Mouse (Mus musculus): Measurements from ENCODE around the gene Unc5cl. TPM values are rescaled to one million over a fixed set of nuclear protein-coding genes. Genes with fewer than 3 reads are reported as not detected.
"Not testable (repeated sequence)": the region's sequence is repeated elsewhere in the genome, so short reads cannot be mapped to it uniquely, and the experiment has no call there.

The Unc5cl gene
- polyA plus RNA-seq, 1 experiment = 4.7 TPM

DNA sequence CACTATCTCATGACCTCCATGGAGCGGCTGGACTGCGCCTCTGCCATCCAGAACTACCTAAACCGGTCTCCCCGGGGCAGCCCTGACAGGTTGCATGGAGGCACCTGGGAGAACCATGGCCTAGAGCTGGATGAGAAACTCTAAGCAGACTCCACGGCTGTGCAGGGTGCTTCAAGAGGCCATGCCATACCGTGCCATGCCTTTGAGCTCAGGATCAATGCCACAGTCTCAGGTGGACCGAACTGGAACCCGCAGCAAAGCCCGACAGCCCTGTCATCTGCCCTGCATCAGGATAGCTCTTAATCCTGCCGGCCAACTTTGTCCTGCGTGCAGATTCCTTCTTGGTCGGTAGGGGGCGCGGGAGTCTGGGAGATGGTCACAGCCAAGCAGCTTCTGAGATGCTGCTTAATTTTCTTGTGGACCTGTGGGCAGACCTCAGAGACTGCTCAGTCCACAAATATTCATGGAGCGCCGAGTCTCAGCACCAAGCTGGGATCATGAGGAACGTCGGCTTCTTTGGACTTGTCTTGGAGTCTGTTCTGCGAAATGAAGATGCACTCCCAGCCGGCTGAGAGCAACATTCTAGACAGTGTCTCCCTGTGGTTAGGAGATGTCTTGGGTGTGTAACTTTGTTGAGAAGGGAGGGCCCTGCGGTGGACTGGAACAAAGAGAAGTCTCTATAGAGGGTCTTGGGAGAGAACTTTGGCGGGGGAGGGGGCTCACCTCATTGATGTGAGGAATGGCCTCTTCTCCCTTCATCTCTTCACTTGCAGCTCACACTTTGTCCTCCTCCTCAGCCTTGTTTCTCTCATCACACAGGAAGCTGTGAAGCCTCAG, 12.9 kb downstream of the Unc5cl start:
- WGBS = 24% methylated on average over 22 of the region's 22 CpGs
- H3K27ac ChIP-seq (ENCODE audit: control insufficient read depth, insufficient read depth, low read depth, low read length, poor library complexity) = no peak overlapping the region; the same call in 1 of the 2 replicates

GRCm38 (mm10) chr17:48474282-48474681, 19.6 kb downstream of the Unc5cl start:
- H3K4me1 ChIP-seq (ENCODE audit: control insufficient read depth, insufficient read depth, low read length); H3K4me3 ChIP-seq (replicated peaks; ENCODE audit: control insufficient read depth, low read depth, low read length); H3K27ac ChIP-seq (ENCODE audit: control insufficient read depth, insufficient read depth, low read depth, low read length, poor library complexity): not testable (repeated sequence)
- 82% methylated on average over 6 of the region's 6 CpGs for WGBS

More for the DNA sequence above, 12.9 kb downstream of the Unc5cl start:
- Histone ChIP-seq H3K4me1 (ENCODE audit: control insufficient read depth, insufficient read depth, low read length) (no peaks in the 10 kb centered on the region), H3K4me3 (replicated peaks; ENCODE audit: control insufficient read depth, low read depth, low read length) (no peak overlapping the region)
- TF ChIP-seq CTCF (IDR thresholded peaks at IDR 0.05; ENCODE audit: control insufficient read depth, insufficient read depth, low read length) (peak; percentile 93), POLR2A (IDR thresholded peaks at IDR 0.05; ENCODE audit: borderline replicate concordance, control insufficient read depth, low read depth, low read length) (no peak)

DNA sequence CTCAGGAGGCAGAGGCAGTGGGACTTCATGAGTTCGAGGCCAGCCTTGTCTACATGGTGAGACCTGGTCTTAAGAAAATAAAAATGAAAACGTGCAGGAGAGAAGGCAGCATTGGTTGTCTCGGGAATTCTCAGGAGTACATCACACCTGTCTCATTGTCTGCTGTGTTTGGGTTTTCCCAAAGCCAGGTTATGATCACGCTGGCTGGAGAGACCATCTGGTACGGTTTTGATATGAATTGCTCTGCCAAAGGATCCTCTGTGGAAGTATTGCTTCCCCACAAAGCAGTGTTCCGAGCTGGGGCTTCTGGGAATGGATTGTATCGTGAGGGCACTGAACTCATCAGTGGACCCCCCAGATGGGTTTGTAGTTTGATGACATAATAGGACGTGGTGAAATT, 20.7 kb downstream of the Unc5cl start:
- 79% methylated on average over 8 of the region's 8 CpGs for WGBS
- H3K4me1 ChIP-seq (ENCODE audit: control insufficient read depth, insufficient read depth, low read length) = no peaks in the 10 kb centered on the region
- TF ChIP-seq POLR2A (IDR thresholded peaks at IDR 0.05; ENCODE audit: borderline replicate concordance, control insufficient read depth, low read depth, low read length) (no peak), CTCF (IDR thresholded peaks at IDR 0.05; ENCODE audit: control insufficient read depth, insufficient read depth, low read length) (no peak)
- H3K27ac ChIP-seq (ENCODE audit: control insufficient read depth, insufficient read depth, low read depth, low read length, poor library complexity) = no peak overlapping the region
- H3K4me3 ChIP-seq (replicated peaks; ENCODE audit: control insufficient read depth, low read depth, low read length) = no peak overlapping the region

GRCm38 (mm10) chr17:48479952-48480351, 25.3 kb downstream of the Unc5cl start:
- H3K27ac ChIP-seq (ENCODE audit: control insufficient read depth, insufficient read depth, low read depth, low read length, poor library complexity) = no peak overlapping the region
- H3K4me3 ChIP-seq (replicated peaks; ENCODE audit: control insufficient read depth, low read depth, low read length) = no peak overlapping the region
- TF ChIP-seq CTCF (IDR thresholded peaks at IDR 0.05; ENCODE audit: control insufficient read depth, insufficient read depth, low read length) (no peak), POLR2A (IDR thresholded peaks at IDR 0.05; ENCODE audit: borderline replicate concordance, control insufficient read depth, low read depth, low read length) (no peak)
- WGBS = 83% methylated on average over 10 of the region's 10 CpGs
- no peaks in the 10 kb centered on the region for H3K4me1 ChIP-seq (ENCODE audit: control insufficient read depth, insufficient read depth, low read length)

- 71% methylated on average over 5 of the region's 5 CpGs for WGBS
- TF ChIP-seq CTCF (IDR thresholded peaks at IDR 0.05; ENCODE audit: control insufficient read depth, insufficient read depth, low read length) = no peak
- no peak overlapping the region for H3K4me3 ChIP-seq (replicated peaks; ENCODE audit: control insufficient read depth, low read depth, low read length)
- H3K4me1 ChIP-seq (ENCODE audit: control insufficient read depth, insufficient read depth, low read length) = no peaks in the 10 kb centered on the region
- H3K27ac ChIP-seq (ENCODE audit: control insufficient read depth, insufficient read depth, low read depth, low read length, poor library complexity) = no peak overlapping the region
These were observed 29.1 kb downstream of the Unc5cl start for GRCm38 (mm10) chr17:48483764-48484163.

GRCm38 (mm10) chr17:48484191-48484590, 29.5 kb downstream of the Unc5cl start:
- no peak overlapping the region for H3K27ac ChIP-seq (ENCODE audit: control insufficient read depth, insufficient read depth, low read depth, low read length, poor library complexity)
- TF ChIP-seq CTCF (IDR thresholded peaks at IDR 0.05; ENCODE audit: control insufficient read depth, insufficient read depth, low read length) = no peak
- TF ChIP-seq POLR2A (IDR thresholded peaks at IDR 0.05; ENCODE audit: borderline replicate concordance, control insufficient read depth, low read depth, low read length) = no peak

DNA sequence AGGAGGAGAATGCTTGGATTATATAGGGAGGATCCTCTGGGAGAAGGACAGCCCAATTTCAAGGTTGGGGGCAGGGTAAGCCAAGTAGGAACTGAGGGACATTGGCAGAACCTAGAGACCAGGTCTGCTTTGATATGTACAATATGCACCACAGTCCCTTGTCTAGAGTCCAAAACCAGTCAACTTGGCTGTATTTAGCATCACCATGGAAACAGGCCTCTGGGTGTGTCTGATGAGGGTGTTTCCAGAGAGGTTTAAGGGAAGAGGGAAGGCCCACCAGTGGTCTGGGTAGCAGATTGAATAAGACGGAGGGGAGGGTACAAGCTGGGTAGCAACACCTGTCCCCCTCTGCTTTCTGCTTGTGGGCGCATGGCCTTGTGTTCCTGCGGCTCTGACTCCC, 34.8 kb downstream of the Unc5cl start:
- H3K4me3 ChIP-seq (replicated peaks; ENCODE audit: control insufficient read depth, low read depth, low read length) = no peak overlapping the region
- 82% methylated on average over 3 of the region's 3 CpGs for WGBS
- no peaks in the 10 kb centered on the region for H3K4me1 ChIP-seq (ENCODE audit: control insufficient read depth, insufficient read depth, low read length)
- no peak overlapping the region for H3K27ac ChIP-seq (ENCODE audit: control insufficient read depth, insufficient read depth, low read depth, low read length, poor library complexity)
- TF ChIP-seq CTCF (IDR thresholded peaks at IDR 0.05; ENCODE audit: control insufficient read depth, insufficient read depth, low read length) (no peak), POLR2A (IDR thresholded peaks at IDR 0.05; ENCODE audit: borderline replicate concordance, control insufficient read depth, low read depth, low read length) (no peak)

More at GRCm38 (mm10) chr17:48484191-48484590, 29.5 kb downstream of the Unc5cl start:
- H3K4me1 ChIP-seq (ENCODE audit: control insufficient read depth, insufficient read depth, low read length) = no peaks in the 10 kb centered on the region
- H3K4me3 ChIP-seq (replicated peaks; ENCODE audit: control insufficient read depth, low read depth, low read length) = no peak overlapping the region
- WGBS = 84% methylated on average over 5 of the region's 5 CpGs

- H3K4me3 ChIP-seq (replicated peaks; ENCODE audit: control insufficient read depth, low read depth, low read length) = no peak overlapping the region
- WGBS = 82% methylated on average over 8 of the region's 8 CpGs
- TF ChIP-seq CTCF (IDR thresholded peaks at IDR 0.05; ENCODE audit: control insufficient read depth, insufficient read depth, low read length) (no peak), POLR2A (IDR thresholded peaks at IDR 0.05; ENCODE audit: borderline replicate concordance, control insufficient read depth, low read depth, low read length) (no peak)
- H3K27ac ChIP-seq (ENCODE audit: control insufficient read depth, insufficient read depth, low read depth, low read length, poor library complexity) = no peak overlapping the region
- H3K4me1 ChIP-seq (ENCODE audit: control insufficient read depth, insufficient read depth, low read length) = no peaks in the 10 kb centered on the region
These were observed 37.9 kb downstream of the Unc5cl start for GRCm38 (mm10) chr17:48492621-48493020.

- Histone ChIP-seq H3K4me1 (ENCODE audit: control insufficient read depth, insufficient read depth, low read length) (no peaks in the 10 kb centered on the region), H3K27ac (ENCODE audit: control insufficient read depth, insufficient read depth, low read depth, low read length, poor library complexity) (no peak overlapping the region), H3K4me3 (replicated peaks; ENCODE audit: control insufficient read depth, low read depth, low read length) (no peak overlapping the region)
- no peak for TF ChIP-seq POLR2A (IDR thresholded peaks at IDR 0.05; ENCODE audit: borderline replicate concordance, control insufficient read depth, low read depth, low read length)
- TF ChIP-seq CTCF (IDR thresholded peaks at IDR 0.05; ENCODE audit: control insufficient read depth, insufficient read depth, low read length) = no peak
- 52% methylated on average over 7 of the region's 7 CpGs for WGBS
These were observed 38.9 kb downstream of the Unc5cl start for GRCm38 (mm10) chr17:48493582-48493981.

Measured in bone marrow, adult 2 months (tissue).